11 mouse cellular contexts compared by ENCODE assay signal in the genomic region with DNA sequence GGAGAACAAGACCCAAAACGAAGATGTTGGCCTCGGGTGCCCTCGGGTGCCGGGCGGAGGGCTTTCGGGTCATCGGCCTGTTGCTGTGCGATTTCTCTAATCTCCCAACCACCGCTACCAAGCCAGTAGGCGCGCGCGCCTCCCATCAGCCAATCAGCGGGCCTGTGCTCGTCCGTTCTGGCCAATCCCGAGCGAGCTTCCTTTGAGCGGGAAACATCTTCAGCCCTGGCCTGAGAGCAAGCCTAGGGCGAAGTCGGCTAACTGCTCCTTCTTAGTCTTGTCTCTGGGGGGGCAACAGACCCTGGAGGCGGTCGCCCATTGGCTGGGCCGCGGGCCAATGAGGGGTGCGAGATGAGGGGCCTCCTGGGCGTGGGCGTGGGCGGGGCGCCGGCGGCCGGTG. TPM values are rescaled to one million over a fixed set of nuclear protein-coding genes. Genes with fewer than 3 reads are reported as not detected.
DNase-seq lines count a peak whose midpoint lies in the region; ATAC-seq and TF ChIP-seq lines count a peak whose summit lies in the region.
"Had no signal": no experiment of that assay in that cellular context is flagged by ENCODE, and none has a peak within 500 bp of the region (broad histone marks: within the 10 kb centered on the region; RNA-seq: fewer than 3 reads in every experiment).

No protein-coding gene starts in this region.

- peak overlapping the region; percentile 36 for H3K4me3 ChIP-seq in heart, embryonic 15.5 days
- no peak overlapping the region for H3K4me3 ChIP-seq in lung, embryonic 15.5 days
- H3K4me3 ChIP-seq in embryonic facial prominence, embryonic 14.5 days (ENCODE audit: low read depth, low read length): no peak overlapping the region
- peak overlapping the region; percentile 92 for H3K4me3 ChIP-seq in testis, adult 2 months (ENCODE audit: control insufficient read depth, low read depth, low read length)

- intact Hi-C loops in heart, postnatal 10 days (cut with DNase I): no loop called here

- H3K27me3 ChIP-seq in heart, embryonic 15.5 days: peaks cover 40% of the 10 kb centered on the region
- H3K27me3 ChIP-seq in lung, embryonic 15.5 days: peaks cover 29% of the 10 kb centered on the region
- H3K27me3 ChIP-seq in embryonic facial prominence, embryonic 14.5 days (replicated peaks; ENCODE audit: control insufficient read depth, insufficient read depth, low read length): peaks cover 30% of the 10 kb centered on the region
- no peaks in the 10 kb centered on the region for H3K27me3 ChIP-seq in testis, adult 2 months (ENCODE audit: control insufficient read depth, insufficient read depth, low read length)
- H3K27me3 ChIP-seq: CH12.LX had no signal

- peaks cover 7% of the 10 kb centered on the region for H3K4me1 ChIP-seq in heart, embryonic 15.5 days (replicated peaks)
- 0 out of 2 replicates have a peak, but pooled peaks cover 4% of the 10 kb centered on the region for H3K4me1 ChIP-seq in lung, embryonic 15.5 days
- H3K4me1 ChIP-seq in embryonic facial prominence, embryonic 14.5 days (ENCODE audit: control insufficient read depth, insufficient read depth, low read length): no peaks in the 10 kb centered on the region
- H3K4me1 ChIP-seq in testis, adult 2 months (ENCODE audit: control insufficient read depth, insufficient read depth, low read length): peaks cover 3% of the 10 kb centered on the region; the same call in 1 of the 2 replicates

- 40% methylated on average over 33 of the region's 33 CpGs for WGBS in heart, embryonic 15.5 days
- WGBS in lung, embryonic 15.5 days: 45% methylated on average over 33 of the region's 33 CpGs
- WGBS in embryonic facial prominence, embryonic 14.5 days: 60% methylated on average over 24 of the region's 33 CpGs

- H3K36me3 ChIP-seq in heart, embryonic 15.5 days: no peaks in the 10 kb centered on the region
- no peaks in the 10 kb centered on the region for H3K36me3 ChIP-seq in lung, embryonic 15.5 days
- H3K36me3 ChIP-seq in embryonic facial prominence, embryonic 14.5 days (ENCODE audit: control insufficient read depth, insufficient read depth, low read length): no peaks in the 10 kb centered on the region
- H3K36me3 ChIP-seq in testis, adult 2 months (ENCODE audit: control insufficient read depth, insufficient read depth, low read length): no peaks in the 10 kb centered on the region; the same call in 1 of the 2 replicates

- H3K9ac ChIP-seq in heart, embryonic 15.5 days: no peak overlapping the region
- H3K9ac ChIP-seq in lung, embryonic 15.5 days: no peak overlapping the region
- H3K9ac ChIP-seq in embryonic facial prominence, embryonic 14.5 days (ENCODE audit: low read depth, low read length): no peak overlapping the region

- DNase-seq in heart, postnatal 10 days: no peak
- no peak for DNase-seq in lung, postnatal 10 days
- no peak for DNase-seq in embryonic facial prominence, embryonic 14.5 days (ENCODE audit: low spot score)
- no peak for DNase-seq in gastrocnemius, adult 8-10 months (ENCODE audit: low spot score in 2 of 2)
- DNase-seq: lung, adult 18-20 months had no signal

- peaks cover 12% of the 10 kb centered on the region; the same call in 1 of the 2 replicates for H3K9me3 ChIP-seq in heart, embryonic 15.5 days (replicated peaks)
- H3K9me3 ChIP-seq in lung, embryonic 15.5 days: 0 out of 2 replicates have a peak, but pooled peaks cover 5% of the 10 kb centered on the region
- H3K9me3 ChIP-seq in embryonic facial prominence, embryonic 14.5 days (ENCODE audit: control insufficient read depth, low read length): peaks cover 12% of the 10 kb centered on the region

- H3K4me2 ChIP-seq in heart, embryonic 15.5 days: peak overlapping the region; percentile 55
- H3K4me2 ChIP-seq in lung, embryonic 15.5 days: peak overlapping the region; percentile 35; the same call in 1 of the 2 replicates
- peak overlapping the region; percentile 26 for H3K4me2 ChIP-seq in embryonic facial prominence, embryonic 14.5 days (ENCODE audit: low read depth, low read length)

- no peak for TF ChIP-seq CTCF in testis, adult 2 months (IDR thresholded peaks at IDR 0.05; ENCODE audit: control insufficient read depth, insufficient read depth, insufficient replicate concordance, low read depth, low read length)

- H3K27ac ChIP-seq in heart, embryonic 15.5 days: no peak overlapping the region
- H3K27ac ChIP-seq in lung, embryonic 15.5 days: no peak overlapping the region
- H3K27ac ChIP-seq in embryonic facial prominence, embryonic 14.5 days (replicated peaks; ENCODE audit: low read depth, low read length): no peak overlapping the region
- H3K27ac ChIP-seq in testis, adult 2 months (ENCODE audit: control insufficient read depth, insufficient read depth, low read depth, low read length): peak overlapping the region; percentile 99

- no peak for TF ChIP-seq POLR2A in testis, adult 2 months (IDR thresholded peaks at IDR 0.05; ENCODE audit: control insufficient read depth, low read depth, low read length)

- no peak for ATAC-seq in heart, embryonic 15.5 days (replicated peaks; ENCODE audit: insufficient number of reproducible peaks, insufficient read depth, low FRiP score, low read depth)
- 0 out of 2 replicates have a peak, but pooled peaks have one; percentile 23 for ATAC-seq in lung, embryonic 15.5 days (ENCODE audit: borderline replicate concordance, extremely low read depth, low FRiP score, low TSS enrichment)
- ATAC-seq in embryonic facial prominence, embryonic 14.5 days (ENCODE audit: low read depth): no peak

RNA-seq across cellular contexts. Expression of gene Meioc, which starts 1.6 kb away (rescaled TPM):
- 0.45 and 0.57 TPM in 2 replicates for polyA plus RNA-seq in heart, embryonic 15.5 days (2015; fragmentation: Nextera tagmentation; extraction: Ambion mirVana)
- total RNA-seq in heart, postnatal 10 days (2021): under 1 TPM in 1 of 2 experiments, not detected in 1; 0.05 TPM
- polyA plus RNA-seq in lung, embryonic 15.5 days (2015; fragmentation: Nextera tagmentation; extraction: Ambion mirVana): 0.20 and 0.24 TPM in 2 replicates
- 0.95 and 1.3 TPM in 2 replicates for polyA plus RNA-seq in embryonic facial prominence, embryonic 14.5 days (2014; fragmentation: Nextera tagmentation; extraction: Ambion mirVana)
- polyA plus RNA-seq in testis, adult 2 months (2012; rRNA removed): 36.1 and 38.8 TPM in 2 replicates
- total RNA-seq in gastrocnemius, adult 8-10 months (2022): not detected
- total RNA-seq: CH12.LX; layer of hippocampus, postnatal 14 days had no signal
- polyA plus RNA-seq: cortical plate, adult 2 months had no signal

RNA-seq across cellular contexts. Expression of gene Ccdc43, which starts 32.4 kb away (rescaled TPM):
- polyA plus RNA-seq in heart, embryonic 15.5 days (2015; fragmentation: Nextera tagmentation; extraction: Ambion mirVana): 30.7 and 33.9 TPM in 2 replicates
- 10 to 100 TPM; 19.7 to 22.7 TPM for total RNA-seq in heart, postnatal 10 days (2021)
- polyA plus RNA-seq in lung, embryonic 15.5 days (2015; fragmentation: Nextera tagmentation; extraction: Ambion mirVana): 47.6 and 49.0 TPM in 2 replicates
- polyA plus RNA-seq in embryonic facial prominence, embryonic 14.5 days (2014; fragmentation: Nextera tagmentation; extraction: Ambion mirVana): 41.1 and 47.9 TPM in 2 replicates
- polyA plus RNA-seq in testis, adult 2 months (2012; rRNA removed): 6.7 and 7.4 TPM in 2 replicates
- 10 to 100 TPM; 73.6 to 84.9 (median 79.9) TPM for total RNA-seq in gastrocnemius, adult 8-10 months (2022)

Comparison
In these comparisons a context has a peak if more than half of its experiments do, and no peak if none do; other contexts are left out.
1. H3K4me3 ChIP-seq: peak in heart, embryonic 15.5 days (single experiment) and testis, adult 2 months (single experiment); none in lung, embryonic 15.5 days (single experiment) and embryonic facial prominence, embryonic 14.5 days (single experiment).
2. RNA of gene Meioc, which starts 1.6 kb away (polyA plus RNA-seq): 36.1 to 38.8 TPM in testis, adult 2 months; 0.95 to 1.3 TPM in embryonic facial prominence, embryonic 14.5 days, 0.45 to 0.57 TPM in heart, embryonic 15.5 days and 0.20 to 0.24 TPM in lung, embryonic 15.5 days; every median in the first group is over 10 times any median in the second.
3. Peak in every context shown above with its lines, with median percentiles within 50 percentile points of each other: H3K4me2 ChIP-seq.